Mouse (Mus musculus): ENCODE results near the gene Rcc1l.

Rcc1l gene

GRCm38 (mm10) chr5:134176169-134176881, at the start of gene Rcc1l:
Gene Rcc1l, minus strand, starts transcription at chr5:134176774.
- peak; percentile 72 for DNase-seq (ENCODE audit: low read depth, low spot score)

- no peak for DNase-seq (ENCODE audit: low read depth, low spot score)
These were observed 48.7 kb upstream of the Rcc1l start for GRCm38 (mm10) chr5:134225110-134225901.

DNA sequence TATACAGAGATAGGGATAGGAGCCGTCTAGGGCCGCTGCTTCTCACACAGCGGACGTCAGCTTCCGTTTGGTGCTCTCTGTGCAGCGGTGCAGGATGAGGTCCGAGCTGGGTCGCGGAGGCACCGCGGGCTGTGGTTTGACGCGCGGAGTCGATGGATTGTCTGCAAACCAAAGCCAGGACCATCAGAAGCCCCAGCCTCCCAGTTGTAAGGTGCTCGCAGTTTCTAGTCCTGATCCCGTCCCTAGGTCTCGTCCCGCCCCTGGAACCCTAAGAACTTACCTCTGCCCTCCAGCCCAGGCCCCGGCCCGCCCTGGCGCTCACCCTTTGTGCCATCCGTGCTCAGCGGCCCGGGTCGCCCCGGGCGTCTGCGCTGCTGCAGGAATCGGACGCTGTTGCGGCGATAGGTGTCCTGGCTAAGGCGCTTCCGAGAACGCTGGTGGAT, 45.2 kb upstream of the Rcc1l start:
- DNase-seq (ENCODE audit: low read depth, low spot score): no peak

- DNase-seq (ENCODE audit: low read depth, low spot score): no peak
These were observed 44.7 kb upstream of the Rcc1l start for GRCm38 (mm10) chr5:134221278-134221677.

DNA sequence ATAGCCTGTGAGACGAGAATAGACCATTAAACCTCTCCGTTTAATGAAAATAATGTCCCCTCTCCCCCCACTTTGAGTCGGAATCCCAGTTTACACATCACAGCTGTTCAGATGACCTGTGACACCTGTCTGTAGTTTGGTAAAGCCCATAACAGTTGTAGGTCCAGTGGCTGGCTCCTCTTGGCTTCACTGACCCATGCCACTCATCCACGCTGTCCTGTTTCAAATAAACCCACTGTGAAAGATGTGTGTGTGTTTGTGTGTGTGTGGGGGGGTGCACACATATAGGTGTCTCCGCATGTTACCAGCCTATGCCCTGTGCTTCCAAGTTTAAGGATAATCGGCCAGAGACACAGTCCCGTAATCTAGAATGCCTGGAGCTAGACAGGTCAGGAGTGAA, 41.3 kb upstream of the Rcc1l start:
- no peak for DNase-seq (ENCODE audit: low read depth, low spot score)

- no peak for DNase-seq (ENCODE audit: low read depth, low spot score)
These were observed 37.6 kb upstream of the Rcc1l start for GRCm38 (mm10) chr5:134214021-134214806.

DNA sequence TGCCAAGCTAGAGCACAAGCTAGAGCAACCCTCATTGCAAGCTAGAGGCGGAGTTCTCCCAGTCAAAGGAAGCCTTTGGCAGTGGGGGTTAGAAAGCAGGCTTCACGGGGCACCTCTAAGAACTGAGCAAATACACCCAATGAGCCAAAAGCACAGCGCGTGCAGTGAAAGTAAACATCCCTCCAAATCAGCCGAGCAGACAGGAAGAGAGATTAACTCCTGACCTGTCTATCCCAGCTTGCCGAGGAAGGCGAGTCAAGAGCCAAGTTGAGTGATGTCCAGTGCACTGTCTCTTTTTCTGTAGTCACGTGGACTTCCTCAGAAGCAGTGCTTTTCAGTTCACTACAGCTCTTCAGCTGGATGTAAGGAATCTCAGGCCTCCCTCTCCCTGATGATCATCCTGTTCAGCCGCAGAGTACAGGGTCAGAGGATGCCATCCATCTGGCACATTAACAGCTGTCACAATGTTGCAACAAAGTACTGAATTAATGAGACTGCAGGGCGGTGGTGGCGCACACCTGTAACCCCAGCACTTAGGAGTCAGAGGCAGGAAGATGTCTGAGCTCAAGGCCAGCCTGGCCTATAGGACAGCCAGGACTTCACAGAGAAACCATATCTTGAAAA, 33.5 kb upstream of the Rcc1l start:
- no peak for DNase-seq (ENCODE audit: low read depth, low spot score)

DNA sequence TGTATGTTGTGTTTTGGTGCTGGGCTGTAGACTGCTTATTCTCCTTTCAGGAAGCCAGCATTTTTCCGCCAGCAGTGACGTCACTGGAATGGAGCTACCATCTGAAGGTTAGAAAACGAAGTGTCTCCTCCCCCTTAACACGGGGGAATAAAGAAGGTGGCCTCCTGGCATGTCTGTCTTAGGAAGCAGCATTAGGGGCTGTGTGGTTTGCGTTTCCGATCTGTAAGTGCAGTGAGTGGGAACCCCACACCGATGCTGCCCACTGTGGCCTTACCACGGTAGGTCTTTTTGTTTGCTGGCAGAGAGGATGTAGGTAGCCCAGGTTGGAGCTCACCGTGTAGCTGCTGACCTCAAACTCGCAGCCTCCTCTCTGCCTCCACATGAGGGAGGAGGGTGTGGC, 30.1 kb upstream of the Rcc1l start:
- DNase-seq (ENCODE audit: low read depth, low spot score): no peak

- DNase-seq (ENCODE audit: low read depth, low spot score): no peak
These were observed 17.1 kb upstream of the Rcc1l start for GRCm38 (mm10) chr5:134193664-134194063.

GRCm38 (mm10) chr5:134188571-134188970, 12.0 kb upstream of the Rcc1l start:
- DNase-seq (ENCODE audit: low read depth, low spot score): no peak

- DNase-seq (ENCODE audit: low read depth, low spot score): peak; percentile 45
These were observed 10.6 kb upstream of the Rcc1l start for GRCm38 (mm10) chr5:134186961-134187731.

GRCm38 (mm10) chr5:134186059-134186458, 9.5 kb upstream of the Rcc1l start:
- DNase-seq (ENCODE audit: low read depth, low spot score): no peak

- peak; percentile 93 for DNase-seq (ENCODE audit: low read depth, low spot score)
These were observed 7.6 kb upstream of the Rcc1l start, which contains the start of gene Gtf2ird2 for GRCm38 (mm10) chr5:134183880-134184808. Gene Gtf2ird2, plus strand, starts transcription at chr5:134184019.

GRCm38 (mm10) chr5:134183162-134183561, 6.6 kb upstream of the Rcc1l start:
- no peak for DNase-seq (ENCODE audit: low read depth, low spot score)

DNA sequence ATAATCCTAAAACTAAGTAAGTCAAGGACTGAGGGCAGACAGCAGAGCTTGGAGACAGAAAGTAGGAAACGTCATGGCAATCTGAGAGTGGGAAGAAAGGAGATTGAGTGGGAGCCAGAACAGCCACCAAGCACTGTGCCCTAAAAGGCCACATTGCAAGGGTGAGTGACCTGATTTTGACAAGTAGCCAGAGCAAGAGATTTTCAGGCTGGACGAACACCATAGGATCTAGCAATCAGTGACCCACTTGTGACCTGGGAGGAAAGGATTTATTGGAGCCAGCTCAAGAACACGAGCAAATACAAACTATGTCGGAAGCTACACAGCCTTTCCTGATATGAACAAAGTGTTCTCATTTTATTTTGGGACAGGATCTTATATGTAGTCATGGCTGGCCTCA, 6.2 kb upstream of the Rcc1l start:
- no peak for DNase-seq (ENCODE audit: low read depth, low spot score)

- DNase-seq (ENCODE audit: low read depth, low spot score): no peak
These were observed 5.6 kb upstream of the Rcc1l start for GRCm38 (mm10) chr5:134182172-134182571.

DNA sequence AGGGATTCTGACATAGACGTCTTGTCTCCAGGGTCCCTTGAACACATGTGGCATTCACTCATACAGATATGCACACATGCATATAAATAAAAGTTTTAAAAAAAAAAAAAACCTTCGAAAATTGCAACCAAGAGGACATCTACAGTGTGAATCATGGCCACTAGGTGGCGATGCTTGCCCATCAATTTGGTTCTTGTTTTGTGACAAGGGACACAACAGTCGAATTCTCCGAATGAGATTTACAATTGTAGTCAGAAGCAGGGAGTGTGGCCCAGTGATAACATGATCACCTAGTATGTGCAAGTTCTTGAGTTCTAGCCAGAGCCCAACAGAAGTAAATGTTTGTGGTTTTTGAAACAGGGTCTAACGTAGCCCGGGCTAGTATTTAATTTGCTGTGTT, 3.3 kb upstream of the Rcc1l start:
- peak; percentile 54 for DNase-seq (ENCODE audit: low read depth, low spot score)

- no peak for DNase-seq (ENCODE audit: low read depth, low spot score)
These were observed 2.0 kb upstream of the Rcc1l start for GRCm38 (mm10) chr5:134178536-134178935.

DNA sequence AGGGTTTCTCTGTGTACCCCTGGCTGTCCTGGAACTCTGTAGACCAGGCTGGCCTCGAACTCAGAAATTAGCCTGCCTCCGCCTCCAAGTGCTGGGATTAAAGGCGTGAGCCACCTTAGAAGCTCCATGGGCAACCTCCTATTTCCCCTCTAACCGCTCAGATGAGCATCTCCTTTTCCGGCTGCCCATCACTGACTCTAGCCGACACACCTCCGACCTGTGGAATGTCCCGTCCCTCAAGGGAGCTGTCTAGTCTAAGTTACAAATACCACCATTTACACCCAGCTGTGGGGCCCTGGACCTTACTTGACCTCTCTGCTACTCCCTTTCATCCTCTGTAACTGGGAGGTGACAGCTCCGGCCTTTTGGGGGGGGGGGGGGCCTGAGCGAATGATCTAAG, 878 bp downstream of the Rcc1l start:
- no peak for DNase-seq (ENCODE audit: low read depth, low spot score)

DNA sequence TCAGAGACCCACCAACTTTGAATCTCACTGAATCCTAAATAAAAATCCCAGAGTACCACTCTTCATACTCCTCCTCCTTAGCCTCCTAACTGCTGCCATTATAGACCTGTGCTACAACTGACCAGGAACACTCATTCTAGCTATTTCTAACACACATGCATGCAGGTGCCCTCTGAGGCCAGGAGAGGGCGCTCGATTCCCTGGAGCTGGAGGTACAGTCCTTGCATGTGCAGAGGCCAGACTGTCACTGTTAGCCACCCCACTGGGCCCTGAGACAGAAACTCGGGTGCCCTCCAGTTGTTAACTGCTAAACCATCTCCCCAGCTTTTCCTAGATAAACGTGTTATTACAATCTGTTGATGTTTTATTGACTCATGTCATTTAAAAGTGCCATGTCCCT, 3.4 kb downstream of the Rcc1l start:
- peak; percentile 20 for DNase-seq (ENCODE audit: low read depth, low spot score)

Measured in c-Kit-negative CD71-positive TER-119-positive erythroid progenitor cells, embryonic 14.5 days (primary cell).